Mouse (Mus musculus) heart, adult 2 months (tissue): ENCODE results near the gene Tmem107. TPM values are rescaled to one million over a fixed set of nuclear protein-coding genes. Genes with fewer than 3 reads are reported as not detected.

Experiments used
- DNase-seq, 2 experiments: peaks; one replicate each; pipeline ENCODE4 v3.0.0; 2021
- H3K27ac ChIP-seq: fragments of 200-600 bp; 2 replicates; pipeline ENCODE4 v1.8.1; 2022
- H3K27me3 ChIP-seq: fragments of 200-500 bp; 2 replicates; pipeline ENCODE4 v1.6.1; 2012; ENCODE audit warnings: mild to moderate bottlenecking, low read length, inconsistent platforms, mixed read lengths; ENCODE audit not compliant: control insufficient read depth, insufficient read depth
- H3K36me3 ChIP-seq: fragments of 200-500 bp; 2 replicates; pipeline ENCODE4 v1.6.1; 2012; ENCODE audit warnings: low read length, inconsistent platforms; ENCODE audit not compliant: control insufficient read depth, insufficient read depth
- H3K4me1 ChIP-seq: fragments of 200-500 bp; 2 replicates; pipeline ENCODE4 v1.6.1; 2011; ENCODE audit warnings: low read length; ENCODE audit not compliant: control insufficient read depth, insufficient read depth
- H3K4me3 ChIP-seq: fragments of 200-600 bp; 2 replicates; pipeline ENCODE4 v1.8.1; 2022
- H3K79me2 ChIP-seq: fragments of 200-500 bp; replicated peaks from 2 replicates; pipeline ENCODE4 v1.6.1; 2012; ENCODE audit warnings: mild to moderate bottlenecking, inconsistent platforms, low read length, moderate library complexity, mixed read lengths; ENCODE audit not compliant: control insufficient read depth, insufficient read depth
- H3K9ac ChIP-seq: fragments of 200-500 bp; 2 replicates; pipeline ENCODE4 v1.6.1; 2012; ENCODE audit warnings: low read depth, mild to moderate bottlenecking, control low read depth, inconsistent platforms, low read length, mixed read lengths
- CTCF ChIP-seq: fragments of 200-600 bp; IDR thresholded peaks from 2 replicates; pipeline ENCODE4 v1.8.1; 2022; ENCODE audit warnings: antibody characterized with exemption, mild to moderate bottlenecking, moderate library complexity
- EP300 ChIP-seq: fragments of 200-500 bp; IDR thresholded peaks from 2 replicates; pipeline ENCODE4 v1.6.1; 2011; ENCODE audit warnings: low read depth, low read length, control low read depth; ENCODE audit not compliant: insufficient read depth
- POLR2A ChIP-seq: fragments of 200-500 bp; IDR thresholded peaks from 2 replicates; pipeline ENCODE4 v1.6.1; 2011; ENCODE audit warnings: mild to moderate bottlenecking, low read depth, low read length, control low read depth; ENCODE audit not compliant: insufficient read depth
- WGBS: fragments of 180-500 bp; shearing (Covaris S2); methylation state at CpG from one replicate; pipeline ENCODE4 v1.1.7; 2018; 5-methylcytosine and 5-hydroxymethylcytosine counted together
- intact Hi-C: fragments of 180-260 bp; cut with DNase I; formaldehyde crosslinking; loops from one replicate; pipeline ENCODE4 v1.15.1; 2025
- polyA plus RNA-seq: library from polyadenylated mRNA; depleted of rRNA; stranded (reverse); fragments of >200 nt; gene quantifications from 2 replicates; pipeline ENCODE4 v1.2.3, GENCODE M21; 2012
- total RNA-seq, 2 experiments: library from RNA; stranded (reverse); gene quantifications; 2 replicates each; pipeline ENCODE4 v1.2.3; 2021

Tmem107 gene
- total and polyA plus RNA-seq, 3 experiments, result 5.6 to 15.9 (median 6.6) TPM

DNA sequence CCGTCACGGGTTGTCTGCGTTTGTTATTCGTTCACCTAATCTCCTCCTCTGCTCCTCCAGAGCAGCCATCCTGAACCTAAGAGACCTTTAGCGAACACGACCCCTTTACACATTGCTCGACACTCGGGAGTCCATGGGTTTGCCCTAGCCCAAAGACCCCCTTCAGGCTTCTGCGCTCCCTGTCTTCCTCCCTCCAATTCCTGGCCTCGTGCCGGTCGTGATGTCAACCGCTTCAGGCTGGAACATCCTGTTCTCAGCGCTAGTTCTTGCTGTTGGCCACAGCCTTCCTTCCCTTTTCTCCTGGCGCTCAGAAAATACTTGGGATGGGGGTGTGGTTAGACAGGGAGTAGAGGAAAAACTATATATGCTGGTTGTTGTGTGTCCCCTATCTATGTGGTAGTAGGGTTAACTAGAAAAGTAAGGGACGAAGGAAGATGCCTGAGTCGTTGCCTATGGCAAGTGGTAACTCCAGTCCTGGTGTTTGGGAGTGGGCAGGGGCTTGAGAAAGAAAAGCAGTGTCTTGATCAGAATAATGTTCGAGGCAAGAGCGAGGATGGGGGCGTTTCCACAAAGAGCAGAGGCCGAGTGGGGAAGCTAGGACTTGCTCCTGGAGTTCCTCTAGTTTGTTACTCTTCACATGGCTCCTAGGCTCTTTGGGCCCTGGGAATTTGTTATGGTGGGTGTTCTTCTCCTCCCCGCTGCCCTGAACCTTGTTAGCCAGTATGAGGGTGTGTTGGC is 28.7 kb downstream of the Tmem107 start:
- H3K9ac ChIP-seq, result peak overlapping the region; percentile 81
- H3K4me3 ChIP-seq, result peak overlapping the region; percentile 67
- peaks cover 9% of the 10 kb centered on the region for H3K36me3 ChIP-seq
- peaks cover 13% of the 10 kb centered on the region for H3K4me1 ChIP-seq
- TF ChIP-seq EP300 (peak; percentile 99), CTCF (no peak), POLR2A (no peak; the same call in 1 of the 2 replicates)
- under 1% methylated on average over 22 of the region's 22 CpGs for WGBS
- H3K27ac ChIP-seq, result peak overlapping the region; percentile 98
- DNase-seq, result peak; percentile 90 to 92
- H3K27me3 ChIP-seq, result no peaks in the 10 kb centered on the region
- H3K79me2 ChIP-seq, result peaks cover 2% of the 10 kb centered on the region
- intact Hi-C loops, result loop anchor here (5.0 kb wide), 1 partner anchor 142 kb away; the partner anchor contains the start of gene Arhgef15

DNA sequence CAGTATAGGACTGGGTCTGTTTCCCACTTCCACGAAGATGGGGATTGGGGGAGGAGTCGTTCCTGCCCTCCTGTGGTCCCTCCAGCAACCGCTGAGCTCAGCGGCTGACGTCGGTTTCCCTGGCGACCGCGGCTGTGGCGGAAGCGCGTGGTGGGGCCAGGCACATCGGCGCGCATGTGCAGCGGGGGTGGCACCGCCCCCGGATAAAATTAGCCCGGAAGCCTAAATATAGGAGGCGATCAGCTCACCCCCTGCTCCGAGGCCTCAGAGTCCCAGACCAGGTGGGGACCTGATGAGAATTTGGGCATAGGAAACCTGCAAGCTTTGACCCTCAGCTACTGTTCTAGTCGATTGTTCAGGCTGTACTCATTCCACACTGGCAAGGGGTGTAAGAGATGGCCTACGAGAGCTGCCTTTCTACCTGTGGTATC is 29.3 kb downstream of the Tmem107 start:
- peaks cover 2% of the 10 kb centered on the region for H3K79me2 ChIP-seq
- WGBS, result under 1% methylated on average over 23 of the region's 23 CpGs
- intact Hi-C loops, result loop anchor here (1.0 to 10.0 kb wide), 3 partner anchors 10 to 305 kb away; partner anchors contain the start of gene Arhgef15
- TF ChIP-seq CTCF, result peak; percentile 44
- TF ChIP-seq POLR2A, result peak; percentile 82
- peak; percentile 87 for TF ChIP-seq EP300
- H3K27ac ChIP-seq, result peak overlapping the region; percentile 98
- H3K4me1 ChIP-seq, result peaks cover 13% of the 10 kb centered on the region
- no peaks in the 10 kb centered on the region for H3K27me3 ChIP-seq
- peak overlapping the region; percentile 81 for H3K9ac ChIP-seq
- DNase-seq, result peak; percentile 96 to 97
- peak overlapping the region; percentile 67 for H3K4me3 ChIP-seq
- peaks cover 9% of the 10 kb centered on the region for H3K36me3 ChIP-seq

DNA sequence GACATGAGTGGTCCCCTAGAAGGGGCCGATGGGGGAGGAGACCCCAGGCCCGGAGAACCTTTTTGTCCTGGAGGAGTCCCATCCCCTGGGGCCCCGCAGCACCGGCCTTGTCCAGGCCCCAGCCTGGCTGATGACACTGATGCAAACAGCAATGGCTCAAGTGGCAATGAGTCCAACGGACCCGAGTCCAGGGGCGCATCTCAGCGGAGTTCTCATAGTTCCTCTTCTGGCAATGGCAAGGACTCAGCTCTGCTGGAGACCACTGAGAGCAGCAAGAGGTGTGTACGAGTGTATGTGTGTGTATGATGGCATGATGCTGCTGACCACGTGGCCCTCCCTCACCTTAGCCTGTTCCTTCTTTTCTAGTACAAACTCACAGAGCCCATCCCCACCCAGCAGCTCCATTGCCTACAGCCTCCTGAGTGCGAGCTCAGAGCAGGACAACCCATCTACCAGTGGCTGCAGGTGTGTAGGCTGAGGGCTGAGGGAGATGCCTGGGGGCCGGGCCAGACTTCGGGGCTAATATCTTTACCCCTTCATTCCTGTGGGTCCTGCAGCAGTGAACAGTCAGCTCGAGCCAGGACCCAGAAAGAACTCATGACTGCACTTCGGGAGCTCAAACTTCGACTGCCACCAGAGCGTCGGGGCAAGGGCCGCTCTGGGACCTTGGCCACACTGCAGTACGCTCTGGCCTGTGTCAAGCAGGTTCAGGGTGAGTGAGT is 30.2 kb downstream of the Tmem107 start:
- 76% methylated on average over 20 of the region's 20 CpGs for WGBS
- Histone ChIP-seq H3K9ac (peak overlapping the region; percentile 16; the same call in 1 of the 2 replicates), H3K27me3 (no peaks in the 10 kb centered on the region), H3K4me3 (no peak overlapping the region), H3K27ac (peak overlapping the region; percentile 98), H3K36me3 (peaks cover 9% of the 10 kb centered on the region), H3K4me1 (peaks cover 13% of the 10 kb centered on the region), H3K79me2 (peaks cover 2% of the 10 kb centered on the region)
- intact Hi-C loops, result loop anchor here (1.0 to 10.0 kb wide), 2 partner anchors 10 to 304 kb away; no protein-coding TSS in a partner anchor
- peak in 1 of 2 experiments; percentile 48 for DNase-seq
- TF ChIP-seq POLR2A (no peak), EP300 (no peak), CTCF (no peak)

DNA sequence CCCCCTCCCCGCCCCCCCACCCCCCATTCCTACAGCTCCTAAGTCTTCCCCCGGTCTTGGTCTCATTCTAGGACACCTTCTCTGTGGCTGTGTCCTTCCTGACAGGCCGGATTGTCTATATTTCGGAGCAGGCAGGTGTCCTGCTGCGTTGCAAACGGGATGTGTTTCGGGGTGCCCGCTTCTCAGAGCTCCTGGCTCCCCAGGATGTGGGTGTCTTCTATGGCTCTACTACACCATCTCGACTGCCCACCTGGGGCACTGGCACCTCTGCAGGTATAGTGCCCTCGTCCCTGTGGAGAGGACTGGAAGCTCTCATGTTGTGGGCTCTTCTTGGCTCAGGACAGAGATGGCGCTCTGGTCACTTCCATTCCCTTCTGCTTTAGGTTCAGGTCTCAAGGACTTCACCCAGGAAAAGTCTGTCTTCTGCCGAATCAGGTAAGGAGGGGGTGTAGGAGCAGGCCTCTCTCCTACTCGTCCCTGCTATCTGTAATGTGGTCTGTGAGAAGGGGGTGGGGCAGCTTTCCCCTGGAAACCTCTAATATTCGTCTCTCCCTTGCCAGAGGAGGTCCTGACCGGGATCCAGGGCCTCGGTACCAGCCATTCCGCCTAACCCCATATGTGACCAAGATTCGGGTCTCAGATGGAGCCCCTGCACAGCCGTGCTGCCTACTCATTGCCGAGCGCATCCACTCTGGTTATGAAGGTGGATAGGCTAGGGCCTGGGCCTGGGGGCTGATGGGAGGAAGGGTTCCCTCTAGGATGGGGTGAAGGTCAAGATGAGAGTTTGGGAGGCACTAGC is 31.2 kb downstream of the Tmem107 start:
- H3K4me3 ChIP-seq, result no peak overlapping the region
- peaks cover 13% of the 10 kb centered on the region for H3K4me1 ChIP-seq
- H3K27me3 ChIP-seq, result no peaks in the 10 kb centered on the region
- intact Hi-C loops, result loop anchor here (10.0 kb wide), 1 partner anchor 303 kb away; no protein-coding TSS in a partner anchor
- H3K36me3 ChIP-seq, result peaks cover 9% of the 10 kb centered on the region
- no peak for DNase-seq
- TF ChIP-seq EP300, result no peak
- TF ChIP-seq CTCF, result no peak
- no peak for TF ChIP-seq POLR2A
- no peak overlapping the region for H3K27ac ChIP-seq
- 88% methylated on average over 21 of the region's 21 CpGs for WGBS
- peaks cover 2% of the 10 kb centered on the region for H3K79me2 ChIP-seq
- no peak overlapping the region for H3K9ac ChIP-seq

DNA sequence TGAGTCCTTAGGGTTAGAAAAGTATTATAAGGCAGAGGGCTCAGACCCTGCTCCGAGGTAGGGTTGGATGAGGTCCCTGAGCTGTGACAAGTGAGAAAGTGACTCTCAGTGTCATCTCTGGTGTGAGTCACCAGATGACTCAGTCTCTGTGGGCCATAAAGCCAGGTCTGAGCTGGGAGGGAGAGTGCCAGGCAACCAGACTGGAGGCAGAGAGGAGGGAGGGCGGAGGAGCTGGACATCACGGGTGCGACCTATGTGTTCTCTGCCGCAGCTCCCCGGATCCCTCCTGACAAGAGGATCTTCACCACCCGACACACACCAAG is 31.8 kb downstream of the Tmem107 start:
- 83% methylated on average over 7 of the region's 7 CpGs for WGBS
- DNase-seq, result peak; percentile 7 to 19
- Histone ChIP-seq H3K36me3 (peaks cover 9% of the 10 kb centered on the region), H3K79me2 (peaks cover 2% of the 10 kb centered on the region), H3K9ac (no peak overlapping the region), H3K4me3 (no peak overlapping the region), H3K27me3 (no peaks in the 10 kb centered on the region), H3K4me1 (peaks cover 13% of the 10 kb centered on the region), H3K27ac (no peak overlapping the region)
- TF ChIP-seq EP300 (no peak), POLR2A (0 out of 2 replicates have a peak, but pooled peaks have one; percentile 20)
- intact Hi-C loops, result loop anchor here (10.0 kb wide), 1 partner anchor 302 kb away; no protein-coding TSS in a partner anchor
